Mouse (Mus musculus) lung, embryonic 16.5 days (tissue): ENCODE data around the gene C1qtnf3. TPM values are rescaled to one million over a fixed set of nuclear protein-coding genes. Genes with fewer than 3 reads are reported as not detected.

Experiments used
- ATAC-seq: fragments of 200-750 bp; cut with Nextera tagmentation; 2 replicates; pipeline ENCODE4 v1.8.0; 2017; ENCODE audit warnings: low read depth, mild to moderate bottlenecking, moderate library complexity
- H3K27ac ChIP-seq: fragments of 300-500 bp; sonication (generic); 2 replicates; pipeline ENCODE4 v1.5.1; 2014; ENCODE audit warnings: mild to moderate bottlenecking, control low read depth, low read length
- H3K27me3 ChIP-seq: fragments of 300-500 bp; sonication (generic); 2 replicates; pipeline ENCODE4 v1.6.1; 2014; ENCODE audit warnings: low read depth, low read length, mixed read lengths; ENCODE audit not compliant: control insufficient read depth, insufficient read depth
- H3K36me3 ChIP-seq: fragments of 300-500 bp; sonication (generic); 2 replicates; pipeline ENCODE4 v1.6.1; 2014; ENCODE audit warnings: low read length; ENCODE audit not compliant: control insufficient read depth, insufficient read depth
- H3K4me1 ChIP-seq: fragments of 300-500 bp; sonication (generic); replicated peaks from 2 replicates; pipeline ENCODE4 v1.6.1; 2014; ENCODE audit warnings: low read length, mixed read lengths; ENCODE audit not compliant: control insufficient read depth, insufficient read depth
- H3K4me2 ChIP-seq: fragments of 300-500 bp; sonication (generic); 2 replicates; pipeline ENCODE4 v1.6.1; 2014; ENCODE audit warnings: low read depth, low read length, control low read depth
- H3K4me3 ChIP-seq: fragments of 300-500 bp; sonication (generic); 2 replicates; pipeline ENCODE4 v1.5.1; 2014; ENCODE audit warnings: mild to moderate bottlenecking, low read length, control low read depth
- H3K9ac ChIP-seq: fragments of 300-500 bp; sonication (generic); 2 replicates; pipeline ENCODE4 v1.6.1; 2014; ENCODE audit warnings: low read length, control low read depth
- H3K9me3 ChIP-seq: fragments of 300-500 bp; sonication (generic); 2 replicates; pipeline ENCODE4 v1.6.1; 2016; ENCODE audit warnings: low read length; ENCODE audit not compliant: control insufficient read depth
- WGBS: fragments of 180-500 bp; shearing (Covaris S2); extraction: QIAGEN DNeasy Blood & Tissue Kit; methylation state at CpG from one replicate; pipeline ENCODE4 v1.1.7; 2014; 5-methylcytosine and 5-hydroxymethylcytosine counted together
- polyA plus RNA-seq: library from polyadenylated mRNA; unstranded; fragments of >200 nt; fragmentation: Nextera tagmentation; extraction: Ambion mirVana; gene quantifications from 2 replicates; pipeline ENCODE4 v1.2.1, GENCODE M21; 2015

Gene C1qtnf3
- 5.5 and 6.7 TPM in 2 replicates for polyA plus RNA-seq

GRCm38 (mm10) chr15:10951951-10952759, at the start of gene C1qtnf3:
C1qtnf3 (plus strand) TSS chr15:10952332.
- H3K27me3 ChIP-seq = no peaks in the 10 kb centered on the region
- H3K4me2 ChIP-seq = no peak within 1 kb of the TSS
- ATAC-seq = no peak
- H3K9ac ChIP-seq = no peak within 1 kb of the TSS
- no peak within 1 kb of the TSS for H3K4me3 ChIP-seq
- no peak within 1 kb of the TSS for H3K27ac ChIP-seq
- H3K36me3 ChIP-seq = no peaks in the 10 kb centered on the region
- 60% methylated on average over 23 of the region's 23 CpGs for WGBS
- no peaks in the 10 kb centered on the region for H3K4me1 ChIP-seq
- H3K9me3 ChIP-seq = no peaks in the 10 kb centered on the region

- Histone ChIP-seq H3K4me1 (no peaks in the 10 kb centered on the region; the same call in 1 of the 2 replicates), H3K4me2 (no peak overlapping the region), H3K36me3 (no peaks in the 10 kb centered on the region), H3K4me3 (no peak overlapping the region), H3K9ac (no peak overlapping the region), H3K27me3 (no peaks in the 10 kb centered on the region), H3K9me3 (no peaks in the 10 kb centered on the region), H3K27ac (no peak overlapping the region; the same call in 1 of the 2 replicates)
- WGBS = 42% methylated on average over 4 of the region's 4 CpGs
- no peak for ATAC-seq
These were observed 49.8 kb upstream of the C1qtnf3 start for GRCm38 (mm10) chr15:10902360-10902759.

GRCm38 (mm10) chr15:10916611-10917311, 35.4 kb upstream of the C1qtnf3 start:
- H3K9me3 ChIP-seq = no peaks in the 10 kb centered on the region
- H3K4me2 ChIP-seq = no peak overlapping the region
- no peak overlapping the region for H3K27ac ChIP-seq
- H3K27me3 ChIP-seq = no peaks in the 10 kb centered on the region
- no peaks in the 10 kb centered on the region for H3K36me3 ChIP-seq
- no peak overlapping the region for H3K4me3 ChIP-seq
- WGBS = 75% methylated on average over 4 of the region's 4 CpGs
- ATAC-seq = no peak
- H3K9ac ChIP-seq = no peak overlapping the region
- H3K4me1 ChIP-seq = no peaks in the 10 kb centered on the region

GRCm38 (mm10) chr15:10917312-10917660, 34.8 kb upstream of the C1qtnf3 start:
- ATAC-seq = no peak
- H3K27me3 ChIP-seq = no peaks in the 10 kb centered on the region
- WGBS = 94% methylated on average over 3 of the region's 3 CpGs

GRCm38 (mm10) chr15:10920212-10920611, 31.9 kb upstream of the C1qtnf3 start:
- Histone ChIP-seq H3K9ac (no peak overlapping the region), H3K4me2 (no peak overlapping the region), H3K27ac (no peak overlapping the region), H3K9me3 (no peaks in the 10 kb centered on the region), H3K27me3 (no peaks in the 10 kb centered on the region), H3K36me3 (no peaks in the 10 kb centered on the region), H3K4me3 (no peak overlapping the region), H3K4me1 (no peaks in the 10 kb centered on the region)
- 40% methylated on average over 5 of the region's 5 CpGs for WGBS
- ATAC-seq = no peak

More at GRCm38 (mm10) chr15:10917312-10917660, 34.8 kb upstream of the C1qtnf3 start:
- H3K36me3 ChIP-seq = no peaks in the 10 kb centered on the region
- H3K4me2 ChIP-seq = no peak overlapping the region
- no peaks in the 10 kb centered on the region for H3K4me1 ChIP-seq
- H3K4me3 ChIP-seq = no peak overlapping the region
- H3K27ac ChIP-seq = no peak overlapping the region
- no peaks in the 10 kb centered on the region for H3K9me3 ChIP-seq
- H3K9ac ChIP-seq = no peak overlapping the region

GRCm38 (mm10) chr15:10921064-10921463, 31.1 kb upstream of the C1qtnf3 start:
- WGBS = 7% methylated on average over 4 of the region's 4 CpGs
- ATAC-seq = no peak; the same call in 1 of the 2 replicates
- H3K4me1 ChIP-seq = no peaks in the 10 kb centered on the region
- no peak overlapping the region for H3K9ac ChIP-seq
- H3K4me2 ChIP-seq = no peak overlapping the region
- no peaks in the 10 kb centered on the region for H3K27me3 ChIP-seq
- H3K9me3 ChIP-seq = no peaks in the 10 kb centered on the region
- H3K4me3 ChIP-seq = no peak overlapping the region
- H3K36me3 ChIP-seq = no peaks in the 10 kb centered on the region
- H3K27ac ChIP-seq = no peak overlapping the region

- Histone ChIP-seq H3K9ac (no peak overlapping the region), H3K4me1 (no peaks in the 10 kb centered on the region), H3K4me2 (no peak overlapping the region), H3K36me3 (no peaks in the 10 kb centered on the region), H3K27me3 (no peaks in the 10 kb centered on the region), H3K4me3 (no peak overlapping the region), H3K9me3 (no peaks in the 10 kb centered on the region), H3K27ac (no peak overlapping the region)
- ATAC-seq = no peak
These were observed 30.1 kb upstream of the C1qtnf3 start for GRCm38 (mm10) chr15:10922061-10922460.

GRCm38 (mm10) chr15:10922570-10922969, 29.6 kb upstream of the C1qtnf3 start:
- no peaks in the 10 kb centered on the region for H3K4me1 ChIP-seq
- WGBS = 39% methylated on average over 3 of the region's 3 CpGs
- H3K4me2 ChIP-seq = no peak overlapping the region
- no peak overlapping the region for H3K4me3 ChIP-seq
- no peak overlapping the region for H3K27ac ChIP-seq
- no peak overlapping the region for H3K9ac ChIP-seq
- H3K36me3 ChIP-seq = no peaks in the 10 kb centered on the region
- H3K27me3 ChIP-seq = no peaks in the 10 kb centered on the region
- no peaks in the 10 kb centered on the region for H3K9me3 ChIP-seq
- no peak for ATAC-seq

- H3K4me1 ChIP-seq = no peaks in the 10 kb centered on the region
- H3K4me3 ChIP-seq = no peak overlapping the region
- H3K9ac ChIP-seq = no peak overlapping the region
- ATAC-seq = no peak
- no peaks in the 10 kb centered on the region for H3K36me3 ChIP-seq
- H3K27me3 ChIP-seq = no peaks in the 10 kb centered on the region
- 69% methylated on average over 4 of the region's 4 CpGs for WGBS
- H3K27ac ChIP-seq = no peak overlapping the region
- H3K9me3 ChIP-seq = no peaks in the 10 kb centered on the region
- no peak overlapping the region for H3K4me2 ChIP-seq
These were observed 28.8 kb upstream of the C1qtnf3 start for GRCm38 (mm10) chr15:10923076-10923995.
